Mouse (Mus musculus) ES-Bruce4 (cell line): ENCODE data around the gene Invs.

ENCODE experiments used
- CTCF ChIP-seq: IDR thresholded peaks from one replicate; pipeline ENCODE4 v1.8.1; 2011; ENCODE audit warnings: low read depth, low read length
- POLR2A ChIP-seq: IDR thresholded peaks from one replicate; pipeline ENCODE4 v1.8.1; 2011; ENCODE audit warnings: low read length; ENCODE audit not compliant: insufficient read depth

DNA sequence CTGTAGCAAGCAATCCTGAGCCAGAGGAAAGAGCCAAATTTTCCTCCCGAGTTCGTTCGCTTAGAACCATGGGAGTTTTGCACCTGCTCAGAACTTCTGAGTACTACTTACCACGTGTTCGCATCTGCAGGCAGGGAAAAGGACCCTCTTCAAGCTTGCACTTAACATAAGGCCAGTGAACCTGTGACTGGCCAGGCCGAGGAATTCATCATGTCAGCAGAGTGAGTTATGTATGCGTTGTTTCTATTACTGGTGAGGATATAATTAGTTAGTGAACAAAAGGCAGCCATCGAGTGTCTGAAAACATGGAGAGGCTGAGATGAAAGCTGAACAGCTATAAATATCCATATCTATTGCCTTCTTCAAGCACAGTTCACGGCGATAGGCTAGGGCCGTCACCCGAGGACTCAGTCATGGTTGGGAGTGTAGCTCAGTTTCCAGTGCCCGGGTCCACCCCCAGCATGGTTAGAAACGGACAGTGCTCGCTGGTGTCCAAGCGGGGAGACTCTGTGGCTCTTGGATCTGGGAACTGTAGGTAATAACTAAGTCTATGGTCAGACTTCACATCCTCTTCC lies 123.6 kb downstream of the Invs start:
- TF ChIP-seq POLR2A, result no peak
- TF ChIP-seq CTCF, result no peak
